ENCODE assay signal across 27 mouse cellular contexts in genomic region chr5:35458267-35458666, GRCm38 (mm10).
"Had no signal": no experiment of that assay in that cellular context is flagged by ENCODE, and none has a peak within 500 bp of the region (broad histone marks: within the 10 kb centered on the region; RNA-seq: fewer than 3 reads in every experiment).

No protein-coding gene starts in this region.

- H3K4me1 ChIP-seq: embryonic facial prominence, embryonic 15.5 days had no signal

- H3K4me2 ChIP-seq: embryonic facial prominence, embryonic 12.5 days; embryonic facial prominence, embryonic 13.5 days; embryonic facial prominence, embryonic 15.5 days; forebrain, embryonic 12.5 days; forebrain, embryonic 13.5 days; forebrain, embryonic 15.5 days had no signal

- H3K36me3 ChIP-seq: embryonic facial prominence, embryonic 12.5 days; embryonic facial prominence, embryonic 13.5 days; embryonic facial prominence, embryonic 15.5 days; forebrain, embryonic 10.5 days; forebrain, embryonic 12.5 days; forebrain, embryonic 15.5 days had no signal

- DNase-seq: cerebellum, adult 8-10 months; cerebellum, adult 9-10 months; cerebellum, adult 9-11 months; cerebellum, postnatal 10 days; cerebellum, postnatal 14 days; cerebellum, postnatal 25 days; cerebellum, postnatal 36 days; embryo, embryonic 11 days; forebrain, postnatal 0 days; gastrocnemius, adult 2 months; gastrocnemius, postnatal 10 days; gastrocnemius, postnatal 14 days; gastrocnemius, postnatal 25 days; gastrocnemius, postnatal 36 days; heart, adult 11 months; heart, adult 18-20 months; heart, adult 2 months had no signal

- H3K4me3 ChIP-seq: embryonic facial prominence, embryonic 12.5 days; embryonic facial prominence, embryonic 13.5 days; embryonic facial prominence, embryonic 15.5 days; erythroblast, embryonic 14.5 days; forebrain, embryonic 10.5 days; forebrain, embryonic 12.5 days; forebrain, embryonic 13.5 days; forebrain, embryonic 15.5 days; gastrocnemius, adult 2 months; heart, adult 2 months had no signal

- H3K27me3 ChIP-seq: forebrain, embryonic 15.5 days had no signal

- H3K27ac ChIP-seq: embryonic facial prominence, embryonic 12.5 days; embryonic facial prominence, embryonic 13.5 days; embryonic facial prominence, embryonic 15.5 days; forebrain, embryonic 10.5 days; forebrain, embryonic 12.5 days; forebrain, embryonic 13.5 days; forebrain, embryonic 15.5 days; gastrocnemius, adult 2 months; heart, adult 2 months had no signal

- ATAC-seq: forebrain, embryonic 13.5 days; forebrain, embryonic 14.5 days; forebrain, embryonic 15.5 days; forebrain, embryonic 16.5 days; forebrain, postnatal 0 days had no signal

- H3K9ac ChIP-seq: embryonic facial prominence, embryonic 12.5 days; embryonic facial prominence, embryonic 13.5 days; embryonic facial prominence, embryonic 15.5 days; forebrain, embryonic 12.5 days; forebrain, embryonic 13.5 days; forebrain, embryonic 15.5 days; forebrain, postnatal 0 days had no signal

- H3K9me3 ChIP-seq: embryonic facial prominence, embryonic 12.5 days; embryonic facial prominence, embryonic 13.5 days; embryonic facial prominence, embryonic 15.5 days; forebrain, embryonic 10.5 days; forebrain, embryonic 12.5 days; forebrain, embryonic 13.5 days; forebrain, embryonic 15.5 days had no signal
